Mouse (Mus musculus) left cerebral cortex, postnatal 36 days (tissue): Measurements from ENCODE around the gene Gm6904. TPM values are rescaled to one million over a fixed set of nuclear protein-coding genes. Genes with fewer than 3 reads are reported as not detected.
"Not testable (repeated sequence)": the region's sequence is repeated elsewhere in the genome, so short reads cannot be mapped to it uniquely, and the experiment has no call there.

ENCODE experiments used
- DNase-seq, 2 experiments: peaks; one replicate each; pipeline ENCODE4 v3.0.0; 2021 to 2022; ENCODE audit warnings: low spot score in 2 of 2, mixed read lengths in 1 of 2
- intact Hi-C: fragments of 180-260 bp; cut with DNase I; formaldehyde crosslinking; loops from one replicate; pipeline ENCODE4 v1.15.1; 2025
- total RNA-seq, 2 experiments: library from RNA; stranded (reverse); gene quantifications; 2 replicates each; pipeline ENCODE4 v1.2.3; 2021

The Gm6904 gene
- total RNA-seq, result not detected

DNA sequence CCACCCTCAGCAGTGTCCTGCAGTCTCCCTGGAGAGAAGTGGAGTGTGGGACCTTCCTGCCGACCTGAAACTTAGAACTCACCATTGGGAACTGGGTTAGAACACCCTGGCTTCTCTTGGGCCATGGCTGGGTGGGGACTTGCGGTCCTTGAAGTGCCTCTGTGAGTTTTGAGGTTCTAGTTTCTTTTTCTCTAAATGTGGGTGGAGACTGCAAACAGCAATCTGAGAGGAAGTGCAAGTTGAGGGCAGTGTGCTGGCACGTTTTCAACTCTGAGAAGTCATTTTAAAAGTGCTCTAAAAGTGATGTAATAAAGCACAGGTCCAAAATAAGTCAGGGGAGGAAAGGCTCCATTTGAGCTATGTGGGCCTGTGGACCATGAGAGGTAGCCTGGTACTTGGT is at the start of gene Gm6904:
Gene Gm6904, minus strand, starts transcription at position 161 of the 400 bp plus-strand sequence.
- intact Hi-C loops, result no loop called here
- no peak for DNase-seq

DNA sequence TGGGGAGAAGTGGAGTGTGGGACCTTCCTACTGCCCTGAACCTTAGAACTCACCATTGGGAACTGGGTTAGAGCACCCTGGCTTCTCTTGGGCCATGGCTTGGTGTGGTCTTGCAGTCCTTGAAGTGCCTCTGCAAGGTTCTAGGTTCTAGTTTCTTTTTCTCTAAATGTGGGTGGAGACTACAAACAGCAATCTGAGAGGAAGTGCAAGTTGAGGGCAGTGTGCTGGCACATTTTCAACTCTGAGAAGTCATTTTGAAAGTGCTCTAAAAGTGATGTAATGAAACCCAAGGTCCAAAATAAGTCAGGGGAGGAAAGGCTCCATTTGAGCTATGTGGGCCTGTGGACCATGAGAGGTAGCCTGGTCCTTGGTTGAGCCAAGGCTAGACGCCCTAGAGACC is 37.4 kb upstream of the Gm6904 start, which contains the start of gene Phf11a:
Gene Phf11a, minus strand, starts transcription at position 132 of the 400 bp plus-strand sequence.
- DNase-seq, intact Hi-C loops: not testable (repeated sequence)

DNA sequence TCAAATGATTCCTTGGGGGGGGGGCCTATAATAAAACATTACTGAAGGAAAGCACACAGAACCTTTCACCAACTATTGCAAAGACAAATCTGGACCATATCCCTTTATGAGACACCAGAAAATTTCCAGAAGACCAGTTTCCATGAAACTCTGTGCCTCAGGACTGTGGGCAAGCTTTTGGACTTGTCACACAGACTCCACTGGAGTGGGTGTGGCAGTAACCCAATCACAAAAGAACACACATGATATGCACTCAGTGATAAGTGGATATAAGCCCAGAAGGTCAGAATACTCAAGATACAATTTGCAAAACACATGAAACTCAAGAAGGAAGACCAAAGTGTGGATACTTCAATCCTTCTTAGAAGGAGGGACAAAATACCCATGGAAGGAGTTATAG is 31.8 kb upstream of the Gm6904 start:
- DNase-seq, intact Hi-C loops: not testable (repeated sequence)

DNA sequence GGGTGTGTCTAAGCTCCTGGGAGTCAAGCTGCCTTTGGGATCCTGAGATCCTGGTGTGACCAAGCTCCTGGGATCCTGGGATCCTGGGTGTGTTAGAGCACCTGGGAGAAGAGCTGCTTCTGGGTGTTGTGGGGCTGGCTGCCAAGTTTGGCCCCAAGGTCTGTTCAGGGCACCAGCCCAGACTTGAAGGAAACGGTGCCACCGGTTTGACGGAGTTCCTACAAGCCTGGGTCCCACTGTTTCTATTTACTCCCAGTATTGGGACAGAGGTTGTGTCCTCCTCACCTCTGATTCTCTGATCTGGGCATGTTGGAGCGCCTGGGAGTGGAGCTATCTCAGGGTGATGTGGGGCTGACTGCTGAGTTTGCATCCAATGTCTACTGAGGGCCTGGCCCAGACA is 14.9 kb upstream of the Gm6904 start:
- DNase-seq, intact Hi-C loops: not testable (repeated sequence)

DNA sequence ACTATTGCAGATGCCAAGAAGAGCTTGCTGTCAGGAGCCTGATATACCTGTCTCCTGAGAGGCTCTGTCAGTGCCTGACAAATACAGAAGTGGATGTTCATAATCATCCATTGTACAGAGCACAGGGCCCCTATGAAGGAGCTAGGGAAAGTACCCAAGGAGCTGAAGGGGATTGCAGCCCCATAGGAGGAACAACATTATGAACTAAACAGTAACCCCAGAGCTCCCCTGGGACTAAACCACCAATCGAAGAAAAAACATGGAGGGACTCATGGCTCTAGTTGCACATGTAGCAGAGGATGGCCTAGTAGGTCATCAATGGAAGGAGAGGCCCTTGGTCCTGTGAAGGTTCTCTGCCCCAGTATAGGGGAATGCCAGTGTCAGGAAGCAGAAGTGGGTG is 4.2 kb downstream of the Gm6904 start:
- DNase-seq, result not testable (repeated sequence)
- intact Hi-C loops, result loop anchor here (10.0 kb wide), 1 partner anchor 299 kb away; no protein-coding TSS in a partner anchor

DNA sequence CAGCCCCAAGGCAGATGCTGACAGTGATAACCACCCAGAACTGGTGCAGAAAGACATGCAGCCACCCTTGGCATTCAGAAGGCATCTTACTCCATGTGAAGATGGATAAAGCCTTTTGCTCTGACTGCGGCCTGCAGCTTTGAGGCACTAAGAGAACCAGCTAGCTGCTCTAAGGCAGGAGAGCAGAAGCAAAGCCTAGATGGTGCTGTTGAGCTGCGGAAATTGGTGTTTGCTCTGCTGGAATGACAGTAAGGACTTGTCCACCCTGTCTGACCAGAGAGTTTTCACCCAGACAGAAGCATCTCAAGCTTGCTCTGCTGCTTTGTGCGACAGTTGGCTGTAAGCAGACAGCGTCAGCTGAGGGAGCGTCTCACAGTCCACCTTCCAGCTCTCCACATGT is 9.7 kb downstream of the Gm6904 start:
- intact Hi-C loops, result loop anchor here (10.0 kb wide), 1 partner anchor 304 kb away; no protein-coding TSS in a partner anchor

DNA sequence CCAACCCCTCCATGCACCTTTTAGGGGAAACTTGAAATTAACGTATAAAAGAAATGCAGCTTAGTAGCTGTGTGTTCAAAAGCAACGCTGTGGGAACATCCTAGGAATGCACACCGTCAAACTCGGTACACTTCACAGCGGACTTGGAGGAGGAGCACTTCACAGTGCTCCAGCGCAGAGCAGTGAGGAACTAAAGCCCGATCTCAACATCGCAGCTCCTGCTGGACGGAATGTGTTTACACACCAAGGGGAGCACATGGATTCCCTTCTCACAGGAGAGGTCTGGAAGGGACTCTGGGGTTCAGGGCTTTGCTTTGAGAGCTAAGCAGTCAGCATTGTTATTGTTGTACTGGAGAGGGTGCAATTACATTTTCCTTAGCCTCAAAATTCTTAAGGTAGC is 26.4 kb downstream of the Gm6904 start:
- intact Hi-C loops, result no loop called here
- no peak for DNase-seq

More for the DNA sequence above, 9.7 kb downstream of the Gm6904 start:
- not testable (repeated sequence) for DNase-seq

DNA sequence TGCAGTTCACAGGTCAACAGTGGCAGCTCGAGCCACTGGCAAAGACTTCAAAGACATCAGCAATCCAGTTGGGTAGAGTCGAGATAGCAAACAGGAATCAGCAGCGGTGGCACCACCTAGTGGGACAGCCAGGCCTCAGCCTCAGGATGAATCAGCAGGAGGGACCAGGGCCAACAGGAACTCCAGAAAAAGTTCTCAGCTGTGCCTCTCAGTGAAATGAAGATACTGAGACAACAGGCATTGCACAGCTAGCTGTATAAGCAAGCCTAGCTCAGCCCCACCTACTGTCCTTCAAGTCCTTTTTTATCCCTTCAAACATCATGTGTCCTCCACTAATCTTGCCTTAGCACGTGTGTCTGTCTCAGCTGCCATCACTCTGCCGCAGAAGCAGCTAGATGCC is 28.0 kb downstream of the Gm6904 start:
- DNase-seq, result no peak

DNA sequence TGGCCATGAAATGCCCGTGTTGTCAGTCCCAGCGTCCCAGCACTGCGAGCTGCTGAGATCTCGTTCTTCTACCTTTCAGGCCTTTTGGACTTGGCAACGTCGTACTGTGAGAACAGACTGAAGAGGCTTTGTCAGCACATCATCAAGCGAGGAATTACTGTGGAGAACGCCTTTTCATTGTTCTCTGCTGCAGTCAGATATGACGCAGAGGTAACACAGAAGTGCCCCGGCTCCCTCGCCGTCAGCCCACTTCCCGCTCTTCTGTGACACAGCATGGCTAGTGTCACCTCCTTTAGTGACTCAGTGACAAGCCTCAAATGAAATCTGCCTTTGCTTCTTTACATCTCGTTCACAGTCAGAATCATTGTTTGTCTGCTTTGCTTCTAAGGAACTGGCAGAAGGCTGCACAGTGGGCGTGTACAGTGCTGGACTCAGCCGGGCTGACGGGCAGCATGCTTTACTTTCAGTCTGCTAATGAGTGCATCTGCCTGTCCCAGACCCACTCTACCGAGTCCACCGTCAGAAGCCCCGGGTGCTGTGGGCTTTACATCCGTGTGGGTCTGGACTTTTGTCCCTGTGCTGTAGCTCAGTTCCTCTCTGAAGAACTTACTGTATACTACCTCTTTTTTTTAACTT is 29.6 kb downstream of the Gm6904 start:
- intact Hi-C loops, result no loop called here
- no peak for DNase-seq

More for the DNA sequence above, 28.0 kb downstream of the Gm6904 start:
- intact Hi-C loops, result no loop called here

DNA sequence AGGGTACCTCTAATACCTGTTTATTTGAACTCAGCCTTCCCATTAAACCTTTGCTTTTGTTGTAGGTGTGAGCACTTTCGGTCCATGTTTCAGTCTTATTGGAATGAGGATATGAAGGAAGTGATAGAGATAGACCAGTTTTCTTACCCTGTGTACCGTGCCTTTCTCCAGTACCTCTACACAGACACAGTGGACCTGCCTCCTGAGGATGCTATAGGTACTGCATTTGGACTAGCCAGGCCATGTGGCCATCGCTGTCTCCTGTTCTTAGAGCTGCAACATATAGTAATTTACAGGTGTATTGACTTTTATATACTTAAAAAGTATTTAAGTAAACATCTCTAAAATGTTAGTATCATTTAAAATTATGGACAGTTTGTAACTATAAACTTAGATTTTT is 30.2 kb downstream of the Gm6904 start:
- intact Hi-C loops, result no loop called here
- no peak for DNase-seq

DNA sequence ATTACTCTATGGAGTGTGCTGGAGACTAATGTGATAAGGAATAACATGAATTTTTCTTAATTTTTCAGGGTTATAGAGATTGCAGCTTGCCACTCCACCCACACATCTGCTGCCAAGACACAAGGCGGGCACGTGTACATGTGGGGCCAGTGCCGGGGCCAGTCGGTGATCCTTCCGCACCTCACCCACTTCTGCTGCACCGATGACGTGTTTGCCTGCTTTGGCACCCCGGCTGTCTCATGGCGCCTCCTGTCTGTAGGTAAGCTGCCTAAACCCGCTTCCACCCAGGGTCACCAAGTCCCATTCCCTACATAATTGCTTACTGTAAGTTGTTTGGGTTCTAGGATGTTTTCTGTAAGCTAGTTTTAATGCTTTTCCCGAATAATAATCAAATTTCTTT is 33.8 kb downstream of the Gm6904 start:
- DNase-seq, result no peak
- intact Hi-C loops, result no loop called here

DNA sequence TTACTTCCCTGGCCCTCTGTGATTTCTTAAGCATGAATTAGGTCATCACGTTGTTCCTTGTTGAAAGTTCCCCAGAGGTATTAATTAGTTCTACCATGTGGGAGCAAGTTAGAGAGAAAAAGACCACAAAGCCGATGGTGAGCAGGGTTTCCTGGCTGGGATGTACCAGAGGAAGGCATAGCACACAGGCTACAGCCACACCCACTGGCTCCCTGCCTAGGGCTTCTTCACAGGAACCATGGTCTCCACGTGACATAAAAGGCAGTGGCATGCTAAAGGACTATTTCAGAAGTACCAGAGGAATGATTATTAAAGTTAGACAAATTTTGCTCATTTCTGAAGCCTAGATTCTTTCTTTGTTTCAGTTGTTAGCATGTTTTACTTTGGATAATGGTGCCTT is 40.8 kb downstream of the Gm6904 start:
- intact Hi-C loops, result no loop called here
- no peak for DNase-seq

DNA sequence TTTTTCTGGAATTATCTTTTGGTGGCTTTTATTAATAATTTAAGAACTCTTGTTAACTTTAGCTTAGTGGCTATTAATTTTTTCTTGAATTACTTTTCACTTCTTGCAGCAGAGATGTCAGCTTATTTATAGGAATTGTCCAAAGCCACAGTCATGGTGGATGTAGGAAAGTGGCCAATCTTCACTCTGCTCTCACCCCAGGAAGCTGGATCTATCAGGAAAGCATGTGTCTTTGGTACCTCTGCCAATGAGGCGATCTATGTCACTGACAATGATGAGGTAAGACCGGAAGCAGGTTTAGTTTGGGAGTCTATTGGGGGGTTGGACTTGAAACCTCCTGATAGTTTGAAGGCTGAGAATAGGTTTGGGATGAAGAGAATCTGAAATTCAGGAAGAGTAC is 50.2 kb downstream of the Gm6904 start:
- intact Hi-C loops, result no loop called here

DNA sequence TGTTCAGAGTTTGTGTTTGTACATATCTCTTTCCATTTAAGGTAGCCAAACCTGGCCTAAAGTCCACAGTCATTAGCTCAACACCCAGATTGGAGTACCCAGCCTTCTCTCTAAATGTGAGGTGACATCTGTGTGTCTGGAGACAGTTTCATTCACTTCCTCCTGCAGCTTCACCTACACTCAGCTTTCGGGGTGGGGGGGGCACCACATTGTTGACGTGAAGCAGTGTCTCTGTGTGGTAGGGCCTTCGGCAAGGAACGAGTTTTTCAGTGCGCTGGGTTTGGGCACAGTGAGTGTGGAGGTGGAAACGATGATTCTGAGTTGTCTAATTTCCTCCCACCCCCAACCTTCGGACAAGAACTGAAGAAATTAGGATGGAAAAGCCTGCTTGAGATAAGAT is 51.0 kb downstream of the Gm6904 start:
- intact Hi-C loops, result no loop called here
- DNase-seq, result no peak

More for the DNA sequence above, 50.2 kb downstream of the Gm6904 start:
- no peak for DNase-seq

DNA sequence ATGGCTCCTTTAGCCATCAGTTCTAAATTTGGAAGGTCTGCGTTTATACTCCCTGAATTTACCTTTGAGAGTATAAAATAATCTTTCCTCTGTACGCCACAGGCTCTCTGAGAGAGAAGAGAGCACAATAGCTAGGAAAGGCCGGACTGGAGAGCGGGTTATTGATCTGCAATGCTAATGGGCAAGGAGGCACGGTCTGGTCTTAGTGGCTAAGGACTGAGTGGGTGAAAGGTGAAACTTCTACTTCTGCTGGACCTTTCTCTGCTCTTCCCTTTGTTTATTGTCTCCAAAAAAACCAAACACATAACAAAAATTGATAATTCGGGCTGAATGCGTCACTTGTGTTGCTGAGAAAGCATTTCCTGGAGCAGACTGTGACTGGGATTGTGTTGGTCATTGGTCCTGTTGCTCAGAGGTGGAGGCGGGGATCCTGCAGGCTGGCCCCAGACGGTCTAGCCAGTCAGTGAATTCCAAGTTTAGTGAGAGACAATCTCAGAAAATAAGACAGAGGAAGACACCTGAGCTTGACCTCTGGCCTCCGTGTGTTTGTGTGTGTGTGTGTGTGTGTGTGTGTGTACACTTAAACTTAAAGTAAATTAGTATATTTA is 53.9 kb downstream of the Gm6904 start:
- intact Hi-C loops, result no loop called here

DNA sequence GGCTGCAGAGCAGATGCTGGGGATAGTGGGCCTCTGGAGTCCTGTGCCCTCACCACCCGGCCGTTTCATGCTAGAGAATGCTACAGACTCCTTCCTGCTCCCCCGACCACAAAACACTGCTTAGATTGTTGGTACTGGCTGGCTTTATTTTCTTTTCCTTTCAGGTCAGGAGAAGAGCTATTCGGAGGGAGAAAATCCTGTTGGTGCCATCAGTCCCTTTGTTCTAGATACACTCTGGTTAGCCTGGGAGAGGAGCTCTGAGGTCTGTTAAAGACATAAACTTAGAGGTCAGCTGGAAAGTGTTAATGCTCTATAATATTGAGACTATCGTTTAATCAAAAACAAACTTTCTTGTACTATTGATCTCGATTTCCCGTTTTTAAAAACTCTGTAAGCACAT is 54.6 kb downstream of the Gm6904 start:
- intact Hi-C loops, result no loop called here
- no peak for DNase-seq

More for the DNA sequence above, 53.9 kb downstream of the Gm6904 start:
- no peak for DNase-seq

DNA sequence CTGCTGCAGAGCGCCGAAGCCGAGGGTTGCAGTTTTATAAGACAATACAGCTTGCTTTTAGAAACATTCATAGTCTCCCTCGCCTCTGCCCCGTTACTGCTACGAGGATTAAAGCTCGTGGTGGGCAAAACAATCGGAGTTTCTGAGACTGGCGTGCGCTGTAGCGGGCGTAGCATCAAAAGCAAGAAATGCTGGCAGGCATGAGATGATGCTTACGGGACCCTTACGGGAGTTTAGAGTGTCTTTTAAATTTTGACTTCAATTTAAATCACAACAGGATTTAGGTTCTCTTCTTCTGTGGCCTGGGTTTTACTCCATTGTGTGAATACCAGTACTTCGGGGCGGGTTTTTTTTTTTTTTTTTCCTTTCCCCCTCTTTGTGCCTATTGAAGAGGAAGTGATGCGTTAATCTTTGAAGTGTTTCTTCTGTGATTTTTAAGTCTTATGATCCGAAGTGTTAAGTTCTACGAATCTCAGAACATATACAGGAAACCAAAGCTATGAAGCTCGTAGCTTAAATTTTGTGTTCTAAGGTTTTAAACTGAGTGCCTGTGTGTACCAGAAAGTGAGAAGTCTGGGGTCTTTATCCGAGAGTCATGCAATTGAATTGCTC is 58.3 kb downstream of the Gm6904 start:
- intact Hi-C loops, result loop anchor here (5.0 kb wide), 1 partner anchor 1129 kb away; the partner anchor contains the start of gene Fgf9
- DNase-seq, result no peak

DNA sequence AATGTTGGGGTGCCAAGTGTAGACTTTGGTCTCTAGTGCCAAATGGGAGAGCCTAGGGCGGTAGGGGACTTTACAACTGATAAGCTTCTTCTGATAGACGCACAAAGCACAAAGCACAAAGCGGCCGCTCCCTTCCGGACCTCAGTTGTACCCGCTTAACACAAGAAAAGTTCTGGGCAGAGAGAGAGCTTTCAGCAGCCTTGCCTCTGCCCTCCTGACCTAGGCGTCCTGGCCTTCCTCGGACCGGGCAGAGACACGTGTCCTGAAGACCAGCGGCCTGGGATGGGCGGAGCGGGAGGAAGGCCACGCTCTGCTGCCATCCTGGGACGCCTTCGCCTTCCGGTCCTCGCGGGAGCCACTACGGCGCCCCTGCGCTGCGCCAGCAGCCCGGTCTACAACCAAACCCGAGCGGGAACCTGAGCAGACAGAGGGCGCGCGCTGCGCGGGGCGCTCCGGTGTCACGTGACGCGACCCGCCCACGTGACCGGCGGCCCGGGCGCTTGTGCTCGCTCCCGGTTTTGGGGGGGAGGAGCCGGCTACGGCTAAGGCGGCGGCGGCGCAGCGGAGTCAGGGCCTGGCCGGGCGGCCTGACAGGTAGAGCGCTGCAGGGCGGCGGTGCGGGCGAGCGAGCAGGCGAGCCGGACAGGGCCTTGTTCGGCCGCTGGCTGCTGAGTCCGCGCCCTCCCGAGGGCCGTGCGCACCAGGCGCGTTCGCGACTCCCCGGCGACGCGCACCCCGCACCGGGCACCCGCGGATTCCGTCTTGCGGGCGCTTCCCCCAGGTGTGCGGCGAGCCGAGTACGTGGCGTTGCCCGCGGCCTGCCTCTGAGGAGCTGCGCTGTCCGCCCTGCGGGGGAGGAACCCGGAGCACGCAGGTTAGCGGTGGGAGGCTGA is 59.1 kb downstream of the Gm6904 start, which contains the start of gene Rcbtb1:
Gene Rcbtb1, plus strand, starts transcription at position 499 of the 893 bp plus-strand sequence.
- DNase-seq, result peak; percentile 91 to 94
- intact Hi-C loops, result loop anchor here (5.0 kb wide), 1 partner anchor 1129 kb away; the partner anchor contains the start of gene Fgf9
